ENCODE assay signal across 17 mouse cellular contexts in the genomic region with DNA sequence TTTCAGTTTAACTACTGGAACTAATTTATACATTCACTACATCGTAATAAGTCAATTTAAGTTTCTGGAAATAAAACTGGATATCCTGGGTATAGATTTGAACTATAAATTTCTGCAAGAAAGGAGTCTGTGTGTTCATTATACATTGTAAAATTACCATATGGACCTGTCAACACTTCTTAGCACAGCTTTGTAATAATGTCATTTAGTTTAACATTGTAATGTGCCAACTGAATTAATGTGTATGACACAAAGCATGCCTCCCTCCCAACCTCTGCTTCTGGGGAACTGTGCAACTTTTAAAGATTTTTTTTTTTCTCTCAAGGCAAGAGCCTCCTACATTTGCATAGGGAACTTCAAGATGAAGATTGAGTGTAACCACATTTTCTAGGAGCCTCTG.
"Had no signal": no experiment of that assay in that cellular context is flagged by ENCODE, and none has a peak within 500 bp of the region (broad histone marks: within the 10 kb centered on the region; RNA-seq: fewer than 3 reads in every experiment).

No protein-coding gene starts in this region.

- H3K4me2 ChIP-seq: liver, embryonic 13.5 days; lung, embryonic 15.5 days; midbrain, embryonic 11.5 days; stomach, embryonic 15.5 days had no signal

- H3K4me3 ChIP-seq: layer of hippocampus, adult 2 months; liver, embryonic 13.5 days; lung, embryonic 15.5 days; megakaryocyte, embryonic 14.5 days; stomach, embryonic 15.5 days had no signal

- H3K27ac ChIP-seq: kidney, postnatal 0 days; layer of hippocampus, adult 2 months; liver, embryonic 13.5 days; lung, embryonic 15.5 days; macrophage; stomach, embryonic 15.5 days had no signal

- H3K36me3 ChIP-seq: liver, embryonic 13.5 days; lung, embryonic 15.5 days; stomach, embryonic 15.5 days had no signal

- H3K9ac ChIP-seq: liver, embryonic 13.5 days; liver, postnatal 0 days; lung, embryonic 15.5 days; stomach, embryonic 15.5 days had no signal

- H3K4me1 ChIP-seq: liver, embryonic 13.5 days; lung, embryonic 15.5 days; megakaryocyte, embryonic 14.5 days; stomach, embryonic 15.5 days had no signal

- DNase-seq: kidney, adult 9 months; kidney, postnatal 36 days; liver; liver, embryonic 13.5 days; liver, postnatal 0 days; lung, postnatal 14 days; right cerebral cortex, postnatal 14 days; thymus, adult 2 months; thymus, postnatal 25 days had no signal

- ATAC-seq: liver, postnatal 0 days; midbrain, embryonic 16.5 days had no signal

- H3K9me3 ChIP-seq: liver, embryonic 13.5 days; lung, embryonic 15.5 days; megakaryocyte, embryonic 14.5 days; stomach, embryonic 15.5 days had no signal

- H3K27me3 ChIP-seq: liver, embryonic 13.5 days; lung, embryonic 15.5 days; megakaryocyte, embryonic 14.5 days; stomach, embryonic 15.5 days had no signal
